Mouse (Mus musculus): Measurements from ENCODE around the gene Limd2. TPM values are rescaled to one million over a fixed set of nuclear protein-coding genes. Genes with fewer than 3 reads are reported as not detected.
A peak's percentile ranks its signal among the peaks of the same experiment; 100 is the strongest.

The Limd2 gene
- polyA plus RNA-seq, 1 experiment from 2014 or later: 187 TPM

- Histone ChIP-seq H3K4me3 (peak overlapping the region; percentile 77), H3K9me3 (no peaks in the 10 kb centered on the region), H3K27ac (replicated peaks) (no peak overlapping the region), H3K27me3 (no peaks in the 10 kb centered on the region), H3K9ac (peak overlapping the region; percentile 82), H3K4me1 (replicated peaks) (peaks cover 15% of the 10 kb centered on the region), H3K36me3 (peaks cover 14% of the 10 kb centered on the region), H3K4me2 (peak overlapping the region; percentile 75)
- no peak for ATAC-seq (ENCODE audit: low read depth)
- 89% methylated on average over 5 of the region's 5 CpGs for WGBS
Measured at GRCm38 (mm10) chr11:106192241-106192640, 31.6 kb upstream of the Limd2 start.

- no peak overlapping the region for H3K4me2 ChIP-seq
- ATAC-seq (ENCODE audit: low read depth): no peak
- no peak overlapping the region for H3K4me3 ChIP-seq
- no peak overlapping the region for H3K27ac ChIP-seq (replicated peaks)
- H3K9me3 ChIP-seq: no peaks in the 10 kb centered on the region
- WGBS: 96% methylated on average over 3 of the region's 3 CpGs
- no peak overlapping the region for H3K9ac ChIP-seq
- no peaks in the 10 kb centered on the region for H3K27me3 ChIP-seq
- H3K4me1 ChIP-seq (replicated peaks): peaks cover 15% of the 10 kb centered on the region
- H3K36me3 ChIP-seq: peaks cover 9% of the 10 kb centered on the region; the same call in 1 of the 2 replicates
Measured at GRCm38 (mm10) chr11:106191716-106192115, 31.1 kb upstream of the Limd2 start.

- Histone ChIP-seq H3K4me1 (replicated peaks) (peaks cover 2% of the 10 kb centered on the region), H3K27ac (replicated peaks) (no peak overlapping the region), H3K4me2 (no peak overlapping the region), H3K9me3 (no peaks in the 10 kb centered on the region), H3K36me3 (peaks cover 15% of the 10 kb centered on the region), H3K9ac (no peak overlapping the region), H3K4me3 (no peak overlapping the region), H3K27me3 (no peaks in the 10 kb centered on the region)
- ATAC-seq (ENCODE audit: low read depth): no peak
- 97% methylated on average over 4 of the region's 4 CpGs for WGBS
Measured at GRCm38 (mm10) chr11:106187326-106187725, 26.7 kb upstream of the Limd2 start.

- WGBS: 88% methylated on average over 2 of the region's 2 CpGs
- no peak for ATAC-seq (ENCODE audit: low read depth)
- Histone ChIP-seq H3K36me3 (peaks cover 30% of the 10 kb centered on the region), H3K9ac (no peak overlapping the region), H3K27ac (replicated peaks) (no peak overlapping the region), H3K4me2 (no peak overlapping the region), H3K27me3 (no peaks in the 10 kb centered on the region), H3K9me3 (no peaks in the 10 kb centered on the region), H3K4me1 (replicated peaks) (no peaks in the 10 kb centered on the region), H3K4me3 (no peak overlapping the region)
Measured at GRCm38 (mm10) chr11:106180449-106180801, 19.8 kb upstream of the Limd2 start.

- no peaks in the 10 kb centered on the region for H3K9me3 ChIP-seq
- H3K27me3 ChIP-seq: no peaks in the 10 kb centered on the region
- no peaks in the 10 kb centered on the region for H3K4me1 ChIP-seq (replicated peaks)
- peaks cover 30% of the 10 kb centered on the region for H3K36me3 ChIP-seq
- no peak for ATAC-seq (ENCODE audit: low read depth)
- H3K4me2 ChIP-seq: no peak overlapping the region
- WGBS: 80% methylated on average over 7 of the region's 7 CpGs
- no peak overlapping the region for H3K4me3 ChIP-seq
- H3K9ac ChIP-seq: no peak overlapping the region
- no peak overlapping the region for H3K27ac ChIP-seq (replicated peaks)
Measured at GRCm38 (mm10) chr11:106179711-106180448, 19.2 kb upstream of the Limd2 start.

- Histone ChIP-seq H3K27ac (replicated peaks) (no peak overlapping the region), H3K4me1 (replicated peaks) (no peaks in the 10 kb centered on the region), H3K9me3 (no peaks in the 10 kb centered on the region), H3K36me3 (peaks cover 28% of the 10 kb centered on the region), H3K4me3 (no peak overlapping the region), H3K27me3 (no peaks in the 10 kb centered on the region), H3K4me2 (no peak overlapping the region), H3K9ac (no peak overlapping the region)
- no peak for ATAC-seq (ENCODE audit: low read depth)
- WGBS: 80% methylated on average over 5 of the region's 5 CpGs
Measured at GRCm38 (mm10) chr11:106178036-106178782, 17.5 kb upstream of the Limd2 start.

- no peak for ATAC-seq (ENCODE audit: low read depth)
- Histone ChIP-seq H3K4me2 (no peak overlapping the region), H3K36me3 (peaks cover 27% of the 10 kb centered on the region), H3K9me3 (no peaks in the 10 kb centered on the region), H3K27me3 (no peaks in the 10 kb centered on the region), H3K4me3 (no peak overlapping the region), H3K4me1 (replicated peaks) (no peaks in the 10 kb centered on the region), H3K27ac (replicated peaks) (no peak overlapping the region), H3K9ac (no peak overlapping the region)
- 89% methylated on average over 5 of the region's 5 CpGs for WGBS
Measured at GRCm38 (mm10) chr11:106176372-106176771, 15.7 kb upstream of the Limd2 start.

GRCm38 (mm10) chr11:106175081-106175480 lies 14.4 kb upstream of the Limd2 start:
- 79% methylated on average over 3 of the region's 3 CpGs for WGBS
- Histone ChIP-seq H3K4me2 (no peak overlapping the region), H3K27me3 (no peaks in the 10 kb centered on the region), H3K9ac (no peak overlapping the region), H3K4me1 (replicated peaks) (no peaks in the 10 kb centered on the region), H3K36me3 (peaks cover 31% of the 10 kb centered on the region), H3K27ac (replicated peaks) (no peak overlapping the region), H3K9me3 (no peaks in the 10 kb centered on the region), H3K4me3 (no peak overlapping the region)
- no peak for ATAC-seq (ENCODE audit: low read depth)

- no peak overlapping the region for H3K27ac ChIP-seq (replicated peaks)
- H3K4me2 ChIP-seq: no peak overlapping the region
- H3K36me3 ChIP-seq: peaks cover 36% of the 10 kb centered on the region
- no peak overlapping the region for H3K4me3 ChIP-seq
- H3K4me1 ChIP-seq (replicated peaks): no peaks in the 10 kb centered on the region
- no peaks in the 10 kb centered on the region for H3K9me3 ChIP-seq
- H3K9ac ChIP-seq: no peak overlapping the region
- H3K27me3 ChIP-seq: no peaks in the 10 kb centered on the region
- no peak for ATAC-seq (ENCODE audit: low read depth)
- 88% methylated on average over 5 of the region's 5 CpGs for WGBS
Measured at GRCm38 (mm10) chr11:106174372-106174771, 13.7 kb upstream of the Limd2 start.

GRCm38 (mm10) chr11:106173228-106173627 lies 12.6 kb upstream of the Limd2 start:
- Histone ChIP-seq H3K9ac (no peak overlapping the region), H3K4me3 (no peak overlapping the region), H3K27me3 (no peaks in the 10 kb centered on the region), H3K36me3 (peaks cover 41% of the 10 kb centered on the region), H3K4me1 (replicated peaks) (no peaks in the 10 kb centered on the region), H3K27ac (replicated peaks) (no peak overlapping the region), H3K9me3 (no peaks in the 10 kb centered on the region), H3K4me2 (no peak overlapping the region)
- no peak for ATAC-seq (ENCODE audit: low read depth)
- WGBS: 98% methylated on average over 2 of the region's 2 CpGs

GRCm38 (mm10) chr11:106170807-106171206 lies 10.1 kb upstream of the Limd2 start:
- Histone ChIP-seq H3K27ac (replicated peaks) (no peak overlapping the region), H3K4me3 (no peak overlapping the region), H3K4me2 (no peak overlapping the region), H3K36me3 (peaks cover 58% of the 10 kb centered on the region), H3K9ac (no peak overlapping the region), H3K4me1 (replicated peaks) (no peaks in the 10 kb centered on the region), H3K9me3 (no peaks in the 10 kb centered on the region), H3K27me3 (no peaks in the 10 kb centered on the region)
- 81% methylated on average over 7 of the region's 7 CpGs for WGBS
- no peak for ATAC-seq (ENCODE audit: low read depth)

GRCm38 (mm10) chr11:106167435-106167834 lies 6.8 kb upstream of the Limd2 start:
- Histone ChIP-seq H3K4me2 (no peak overlapping the region), H3K4me1 (replicated peaks) (no peaks in the 10 kb centered on the region), H3K4me3 (no peak overlapping the region), H3K36me3 (peaks cover 77% of the 10 kb centered on the region), H3K27me3 (no peaks in the 10 kb centered on the region), H3K9ac (no peak overlapping the region), H3K27ac (replicated peaks) (no peak overlapping the region), H3K9me3 (no peaks in the 10 kb centered on the region)
- WGBS: 86% methylated on average over 5 of the region's 5 CpGs
- no peak for ATAC-seq (ENCODE audit: low read depth)

All from neural tube, embryonic 13.5 days (tissue).